Mouse (Mus musculus) layer of hippocampus, adult 11-12 months (tissue): Measurements from ENCODE around the gene Nabp1.
"Not testable (repeated sequence)": the region's sequence is repeated elsewhere in the genome, so short reads cannot be mapped to it uniquely, and the experiment has no call there.

Experiments
- DNase-seq: peaks from one replicate; pipeline ENCODE4 v3.0.0; 2022; ENCODE audit warnings: low spot score

Gene Nabp1

GRCm38 (mm10) chr1:51486291-51486690, 8.1 kb upstream of the Nabp1 start:
- no peak for DNase-seq

- DNase-seq = no peak
These were observed 2.2 kb upstream of the Nabp1 start for GRCm38 (mm10) chr1:51480386-51480785.

DNA sequence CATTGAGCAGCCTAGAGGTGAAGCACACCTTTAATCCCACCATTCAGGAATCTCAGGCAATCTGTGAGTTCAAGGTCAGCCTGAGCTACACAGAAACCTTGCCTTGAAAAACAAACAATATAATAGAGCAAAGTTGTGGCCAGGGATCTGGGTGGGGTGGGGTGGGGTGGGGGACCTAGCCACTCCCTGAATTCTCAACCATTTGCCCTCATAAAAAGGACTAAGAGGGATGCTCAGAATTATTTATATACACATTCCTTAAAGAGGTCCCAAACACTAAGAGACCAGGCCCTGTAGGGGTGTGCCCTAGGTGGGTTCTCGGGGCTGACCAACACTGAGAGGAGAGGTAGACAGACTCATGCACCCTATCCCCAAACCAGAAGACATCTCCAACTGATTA, 1.5 kb upstream of the Nabp1 start:
- DNase-seq = no peak

DNA sequence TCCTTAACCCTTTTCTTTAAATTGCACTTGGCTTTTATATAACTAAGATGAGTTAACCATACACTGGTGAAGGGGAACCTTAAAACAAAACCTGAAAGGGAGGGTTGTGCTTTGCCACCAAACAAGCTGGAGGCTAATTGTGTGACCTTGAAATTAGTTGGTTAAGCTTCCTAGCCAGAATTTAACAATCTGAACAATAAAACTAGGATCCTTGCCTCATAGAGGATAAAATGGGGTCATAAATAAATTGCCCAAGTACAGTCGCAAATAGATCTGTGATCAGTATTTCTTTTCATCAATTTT, 753 bp upstream of the Nabp1 start:
- DNase-seq = no peak

DNA sequence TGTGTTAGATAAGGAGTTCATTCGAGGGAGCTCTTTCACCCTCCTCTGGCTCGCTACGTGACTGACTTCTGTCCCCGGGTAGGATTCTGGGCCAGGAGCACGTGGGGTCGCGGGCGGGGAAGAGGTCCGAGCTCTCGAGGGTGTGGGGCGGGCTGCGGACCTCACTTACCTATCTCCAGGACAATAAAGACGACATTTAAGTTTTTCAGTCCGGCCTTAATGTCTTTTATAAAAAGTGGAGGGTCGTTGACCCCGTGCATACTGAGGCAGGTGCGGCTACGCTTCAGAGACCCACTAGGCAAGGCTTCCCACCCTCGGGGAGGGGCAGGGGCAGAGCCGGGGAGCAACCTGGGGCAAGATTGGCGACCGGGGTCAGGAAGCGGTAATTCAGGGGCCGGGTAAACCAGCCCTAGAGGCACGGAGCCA, 556 bp downstream of the Nabp1 start:
- peak; percentile 32 for DNase-seq

DNA sequence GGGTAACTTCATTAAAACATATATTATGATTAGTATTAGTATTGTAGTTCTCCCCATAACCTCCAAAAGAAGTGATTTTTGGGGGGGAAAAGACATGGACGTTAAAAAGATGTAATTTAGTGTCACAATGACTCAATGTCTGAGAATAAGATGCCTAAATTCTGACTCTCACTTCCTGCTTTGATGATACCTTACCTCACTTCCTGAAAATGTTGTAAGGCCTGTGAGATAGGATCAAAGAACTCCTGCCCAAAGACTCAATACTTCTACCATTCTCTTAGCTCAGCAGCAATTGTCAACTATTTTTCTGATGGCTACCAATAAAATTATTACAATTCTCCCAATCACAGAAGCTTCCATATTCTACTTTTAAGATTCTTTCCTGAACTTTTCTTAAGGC, 1.8 kb downstream of the Nabp1 start:
- no peak for DNase-seq

DNA sequence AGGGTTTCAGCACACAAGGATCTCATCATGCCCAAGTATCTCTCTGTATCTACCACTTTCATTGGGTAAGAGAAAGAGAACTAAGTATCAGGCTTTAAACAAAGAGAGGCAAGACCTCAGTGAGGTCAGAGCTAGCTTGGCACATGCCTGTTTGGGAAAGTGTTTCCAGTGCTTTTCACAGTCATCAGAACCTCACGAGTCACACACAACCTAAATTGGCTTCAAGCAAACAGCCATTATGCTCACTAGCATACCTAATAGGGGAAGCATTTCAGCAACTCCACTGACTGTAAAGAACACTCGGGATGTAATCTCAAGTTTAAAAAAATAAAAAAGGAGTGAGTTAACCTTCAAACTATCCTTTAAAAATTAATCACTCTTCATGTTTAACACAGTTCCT, 10.1 kb downstream of the Nabp1 start:
- DNase-seq = no peak

DNA sequence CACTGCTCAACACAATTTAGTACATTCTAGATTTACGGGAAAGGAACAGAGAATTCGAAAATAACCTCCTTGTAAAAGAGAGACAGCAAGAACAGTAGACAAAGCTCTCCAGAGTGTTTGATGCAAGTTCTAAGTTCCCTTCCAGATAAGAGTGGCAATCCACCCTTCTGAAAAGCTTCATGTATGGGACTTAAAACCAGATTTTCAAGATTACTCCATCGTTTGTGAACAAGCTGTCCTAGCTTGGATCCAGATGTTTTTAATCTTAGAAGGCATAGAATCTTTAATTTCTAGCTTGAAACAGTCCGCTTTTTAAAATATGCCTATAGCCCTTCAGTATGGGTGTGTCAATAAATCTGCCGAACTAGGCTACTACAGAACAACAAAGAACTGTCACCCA, 11.0 kb downstream of the Nabp1 start:
- no peak for DNase-seq

DNA sequence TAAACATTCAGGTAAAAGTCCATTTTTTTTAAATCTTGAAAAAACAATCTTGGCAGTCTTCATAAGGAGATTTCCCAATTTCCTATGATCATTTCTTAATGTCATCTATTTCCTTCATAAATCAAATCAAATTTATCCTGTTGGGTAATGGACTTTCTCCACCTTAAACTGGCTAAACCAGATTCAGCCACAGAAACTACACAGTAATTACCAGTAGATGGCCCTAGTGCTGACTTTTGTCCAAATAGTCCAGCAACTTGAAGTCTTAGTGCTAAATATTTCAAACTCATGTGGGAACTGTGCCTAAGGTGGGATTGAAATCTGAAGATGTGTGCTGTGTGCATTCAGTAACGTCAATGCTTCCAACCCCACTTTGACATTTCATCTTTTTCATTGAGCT, 11.8 kb downstream of the Nabp1 start:
- DNase-seq = peak; percentile 22

GRCm38 (mm10) chr1:51465285-51465684, 12.9 kb downstream of the Nabp1 start:
- DNase-seq = no peak

GRCm38 (mm10) chr1:51463038-51463437, 15.2 kb downstream of the Nabp1 start:
- peak; percentile 33 for DNase-seq

GRCm38 (mm10) chr1:51458731-51459450, 19.3 kb downstream of the Nabp1 start:
- no peak for DNase-seq

GRCm38 (mm10) chr1:51458089-51458488, 20.1 kb downstream of the Nabp1 start:
- no peak for DNase-seq

DNA sequence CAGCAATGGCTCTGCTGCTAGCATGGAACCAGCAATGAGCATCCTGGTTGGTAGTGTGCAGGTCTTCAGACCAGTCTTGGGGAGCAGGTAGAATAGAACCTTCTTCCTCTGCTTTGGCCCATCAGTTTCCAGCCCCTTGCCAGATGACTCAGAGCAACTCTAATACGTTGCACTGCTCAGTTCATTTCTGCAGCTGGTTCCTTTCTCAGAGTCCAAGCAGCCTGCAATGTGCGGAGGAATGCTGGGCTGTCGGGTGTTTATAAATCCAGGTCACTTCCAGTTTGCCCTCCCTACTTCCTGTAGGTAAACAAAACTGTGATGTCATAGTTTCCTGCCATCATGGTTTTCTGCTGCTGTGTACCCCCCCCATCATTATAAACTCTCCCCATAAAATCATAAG, 21.0 kb downstream of the Nabp1 start:
- no peak for DNase-seq

DNA sequence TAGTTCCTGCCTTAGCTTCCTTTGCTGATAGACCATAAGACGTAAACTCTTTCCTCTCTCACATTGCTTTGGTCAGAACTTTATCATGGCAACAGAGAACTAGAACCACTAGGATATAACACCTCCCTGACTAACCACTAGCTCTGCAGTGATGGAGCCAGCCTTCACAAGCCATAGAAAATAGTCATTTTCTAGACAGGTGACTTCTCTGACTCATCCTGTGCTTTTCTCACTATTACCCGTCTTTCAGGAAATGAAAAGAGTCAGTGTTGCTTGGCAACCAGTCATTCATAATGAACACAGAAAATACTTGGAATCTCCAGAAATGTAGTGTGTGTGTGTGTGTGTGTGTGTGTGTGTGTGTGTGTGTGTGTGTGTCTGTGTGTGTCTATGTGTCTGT, 29.4 kb downstream of the Nabp1 start:
- no peak for DNase-seq

DNA sequence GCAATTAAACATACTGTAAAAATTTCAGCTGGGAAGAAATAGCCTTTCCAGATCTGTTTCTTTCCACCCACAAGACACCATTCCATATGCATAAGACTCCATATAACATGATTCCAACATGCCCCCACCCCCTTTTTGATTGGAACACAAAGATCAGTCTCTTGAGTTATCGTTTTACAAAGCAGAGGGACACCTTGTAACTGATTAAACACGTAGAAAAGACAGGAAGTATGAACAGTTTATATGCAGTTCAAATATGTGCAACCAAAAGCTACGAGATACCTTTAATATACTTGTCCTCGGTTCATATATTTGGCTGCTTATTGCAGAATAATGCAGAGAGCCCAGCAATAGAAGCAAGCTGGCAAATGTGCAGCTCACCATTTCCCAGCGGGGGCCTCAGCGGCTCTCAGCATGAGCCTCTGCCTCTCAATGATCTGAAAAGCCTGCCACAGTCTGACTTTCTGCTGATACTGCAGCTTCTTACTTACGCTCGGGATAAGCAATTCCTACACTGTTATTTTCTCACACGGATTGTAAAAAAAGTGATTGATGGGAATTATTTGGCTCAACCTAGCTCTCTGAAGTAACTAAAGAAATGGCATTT, 32.3 kb downstream of the Nabp1 start:
- peak; percentile 32 for DNase-seq

GRCm38 (mm10) chr1:51445161-51445853, 32.9 kb downstream of the Nabp1 start:
- DNase-seq = no peak

DNA sequence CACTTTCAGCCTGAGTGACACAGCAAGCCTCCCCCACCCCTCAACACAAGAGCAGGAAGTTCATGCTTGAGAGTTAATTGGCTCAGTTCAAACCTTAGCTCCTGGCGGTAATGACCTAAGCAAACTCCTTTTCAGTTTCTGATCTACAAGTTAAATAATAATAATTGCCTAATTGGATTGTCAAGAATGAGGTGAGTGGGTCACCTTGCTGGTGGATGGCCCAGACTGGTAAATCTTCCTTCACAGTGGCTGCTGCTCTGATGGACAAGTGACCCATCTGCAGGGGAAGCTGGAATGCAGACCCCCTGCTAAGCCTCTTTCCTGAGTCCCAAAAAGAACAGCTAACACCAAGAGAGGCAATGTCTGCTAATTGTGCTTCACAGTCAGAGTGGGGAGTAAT, 48.5 kb downstream of the Nabp1 start:
- DNase-seq = no peak

GRCm38 (mm10) chr1:51426298-51426697, 51.9 kb downstream of the Nabp1 start:
- no peak for DNase-seq

GRCm38 (mm10) chr1:51421029-51421428, 57.2 kb downstream of the Nabp1 start:
- not testable (repeated sequence) for DNase-seq

- peak; percentile 16 for DNase-seq
These were observed 59.5 kb downstream of the Nabp1 start for GRCm38 (mm10) chr1:51418753-51419152.
